Mouse (Mus musculus) ES-E14 (cell line): Measurements from ENCODE around the gene Zeb2.

ENCODE experiments used
- HCFC1 ChIP-seq: IDR thresholded peaks from 2 replicates; pipeline ENCODE4 v1.6.1; 2012; ENCODE audit warnings: low read length, inconsistent platforms, borderline replicate concordance; ENCODE audit not compliant: insufficient read depth
- MAFK ChIP-seq: IDR thresholded peaks from 2 replicates; pipeline ENCODE4 v1.6.1; 2014; ENCODE audit warnings: mild to moderate bottlenecking, low read depth, low read length, inconsistent platforms; ENCODE audit not compliant: insufficient read depth
- ZC3H11A ChIP-seq: IDR thresholded peaks from 2 replicates; pipeline ENCODE4 v1.6.1; 2012; ENCODE audit warnings: low read depth, mild to moderate bottlenecking, inconsistent platforms, low read length, borderline replicate concordance
- ZNF384 ChIP-seq: IDR thresholded peaks from 2 replicates; pipeline ENCODE4 v1.6.1; 2012; ENCODE audit warnings: low read depth, low read length, inconsistent platforms

DNA sequence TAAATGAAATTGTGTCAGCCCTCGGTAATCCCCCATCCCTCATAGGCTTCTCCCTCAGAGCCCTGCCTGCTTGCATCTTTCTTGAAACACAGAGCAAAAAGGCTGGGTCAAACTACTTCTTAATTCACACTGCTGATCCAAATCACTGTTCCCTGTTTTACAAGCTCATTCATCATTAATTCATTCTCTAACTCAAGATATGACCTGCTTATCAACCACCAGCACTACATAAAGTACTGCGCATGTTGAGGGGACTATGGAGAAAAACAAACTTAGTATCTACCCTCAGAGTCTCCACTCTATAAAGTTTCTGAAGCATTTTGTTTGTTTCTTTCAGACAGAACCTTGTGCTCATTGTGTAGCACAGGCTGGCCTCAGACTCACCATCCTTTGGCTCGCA, 104.5 kb downstream of the Zeb2 start:
- TF ChIP-seq HCFC1: no peak
- TF ChIP-seq ZNF384: no peak
- TF ChIP-seq ZC3H11A: no peak
- no peak for TF ChIP-seq MAFK
